Mouse (Mus musculus): ENCODE measurements around the gene Carns1. TPM values are rescaled to one million over a fixed set of nuclear protein-coding genes. Genes with fewer than 3 reads are reported as not detected.

The Carns1 gene
- polyA plus RNA-seq, 1 experiment from 2014 or later, result 3.8 TPM

- Histone ChIP-seq H3K9me3 (ENCODE audit: control insufficient read depth, low read length) (no peaks in the 10 kb centered on the region), H3K4me3 (ENCODE audit: low read depth, low read length) (no peak overlapping the region), H3K27ac (ENCODE audit: low read depth, low read length) (no peak overlapping the region), H3K4me1 (ENCODE audit: control insufficient read depth, insufficient read depth, low read length) (peaks cover 6% of the 10 kb centered on the region), H3K4me2 (ENCODE audit: low read depth) (no peak overlapping the region), H3K36me3 (ENCODE audit: control insufficient read depth, insufficient read depth, low read length) (no peaks in the 10 kb centered on the region), H3K27me3 (ENCODE audit: control insufficient read depth, insufficient read depth, low read length) (no peaks in the 10 kb centered on the region), H3K9ac (ENCODE audit: low read length) (no peak overlapping the region)
- ATAC-seq (ENCODE audit: insufficient read depth, low FRiP score, low TSS enrichment), result no peak
- WGBS, result 75% methylated on average over 3 of the region's 3 CpGs
- no peak for DNase-seq (ENCODE audit: low spot score)
Observed at GRCm38 (mm10) chr19:4187303-4187702, 12.0 kb upstream of the Carns1 start.

DNA sequence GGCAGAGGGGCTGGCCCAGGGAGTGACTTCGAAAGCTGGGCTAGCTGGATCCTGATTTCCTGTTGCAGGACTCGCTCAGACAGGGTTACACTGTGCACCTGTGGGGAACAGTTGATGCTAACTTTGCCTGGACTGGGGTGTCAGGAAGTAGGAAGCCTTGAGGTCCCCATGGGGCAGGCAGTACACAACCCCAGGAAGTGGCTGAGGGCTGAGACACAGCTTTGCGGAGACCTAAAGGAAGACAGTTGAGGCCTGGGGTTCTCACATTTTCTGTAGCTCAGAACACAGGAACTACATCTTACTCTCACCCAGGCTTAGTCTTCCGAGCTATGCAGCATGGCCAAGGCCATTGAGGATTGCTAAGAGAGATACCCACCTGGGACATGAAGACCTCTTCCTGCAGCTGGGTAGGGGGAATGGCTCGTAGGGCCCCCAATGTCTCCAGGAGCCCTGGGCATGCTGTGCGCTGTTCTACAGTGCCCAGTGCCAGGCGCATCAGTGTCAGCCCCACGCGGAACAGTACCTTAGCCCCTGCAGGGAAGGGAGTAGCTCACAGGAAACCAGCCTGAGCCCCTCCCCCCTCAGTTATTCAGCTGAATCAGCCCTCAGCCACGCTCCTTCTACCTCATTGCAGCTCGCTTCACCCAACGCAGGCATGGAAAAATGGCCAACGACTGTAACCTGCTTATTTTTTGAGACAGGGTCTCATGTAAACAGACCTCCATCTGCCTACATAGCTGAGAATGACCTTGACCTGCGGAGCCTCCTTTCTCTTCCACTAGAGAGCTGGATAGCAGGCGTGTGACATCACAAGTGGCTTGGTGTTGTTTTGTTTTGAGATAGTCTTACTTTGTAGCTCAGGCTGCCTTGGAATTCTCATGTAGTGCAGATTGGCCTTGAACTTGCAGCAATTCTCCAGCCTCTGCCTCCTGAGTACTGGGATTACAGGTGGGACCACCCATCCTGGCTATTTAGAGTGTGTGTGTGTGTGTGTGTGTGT lies 10.0 kb upstream of the Carns1 start:
- ATAC-seq (ENCODE audit: insufficient read depth, low FRiP score, low TSS enrichment) (no peak), DNase-seq (ENCODE audit: low spot score) (no peak)
- Histone ChIP-seq H3K4me2 (ENCODE audit: low read depth) (no peak overlapping the region), H3K36me3 (ENCODE audit: control insufficient read depth, insufficient read depth, low read length) (no peaks in the 10 kb centered on the region), H3K4me3 (ENCODE audit: low read depth, low read length) (no peak overlapping the region), H3K9ac (ENCODE audit: low read length) (no peak overlapping the region), H3K4me1 (ENCODE audit: control insufficient read depth, insufficient read depth, low read length) (peaks cover 6% of the 10 kb centered on the region), H3K27ac (ENCODE audit: low read depth, low read length) (no peak overlapping the region), H3K27me3 (ENCODE audit: control insufficient read depth, insufficient read depth, low read length) (no peaks in the 10 kb centered on the region), H3K9me3 (ENCODE audit: control insufficient read depth, low read length) (no peaks in the 10 kb centered on the region)
- WGBS, result 61% methylated on average over 15 of the region's 15 CpGs

- Histone ChIP-seq H3K4me1 (ENCODE audit: control insufficient read depth, insufficient read depth, low read length) (peaks cover 6% of the 10 kb centered on the region), H3K36me3 (ENCODE audit: control insufficient read depth, insufficient read depth, low read length) (no peaks in the 10 kb centered on the region), H3K4me3 (ENCODE audit: low read depth, low read length) (no peak overlapping the region), H3K27me3 (ENCODE audit: control insufficient read depth, insufficient read depth, low read length) (no peaks in the 10 kb centered on the region), H3K9me3 (ENCODE audit: control insufficient read depth, low read length) (no peaks in the 10 kb centered on the region), H3K4me2 (ENCODE audit: low read depth) (no peak overlapping the region), H3K9ac (ENCODE audit: low read length) (no peak overlapping the region), H3K27ac (ENCODE audit: low read depth, low read length) (no peak overlapping the region)
- 74% methylated on average over 2 of the region's 2 CpGs for WGBS
- DNase-seq (ENCODE audit: low spot score) (no peak), ATAC-seq (ENCODE audit: insufficient read depth, low FRiP score, low TSS enrichment) (no peak)
Observed at GRCm38 (mm10) chr19:4183689-4184088, 8.4 kb upstream of the Carns1 start.

DNA sequence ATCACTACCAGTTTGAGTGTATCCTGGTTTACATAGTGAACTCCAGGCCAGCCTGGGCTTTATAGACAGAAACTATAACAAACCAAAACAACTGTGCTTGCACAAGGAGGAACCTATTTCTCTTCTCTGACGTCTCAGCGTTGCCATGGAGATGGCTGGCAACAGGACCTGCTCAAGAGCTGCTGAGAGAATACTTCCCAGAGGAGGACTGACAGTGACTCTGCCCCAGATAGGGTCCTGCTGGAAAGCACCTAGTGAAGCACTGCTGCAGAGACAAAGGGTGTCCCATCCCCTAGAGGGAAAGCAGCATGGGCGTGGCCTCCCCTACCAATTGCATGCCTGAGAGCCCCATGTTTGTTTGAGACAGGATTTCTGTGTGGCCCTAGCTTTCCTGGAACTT lies 6.6 kb upstream of the Carns1 start:
- 45% methylated on average over 3 of the region's 3 CpGs for WGBS
- no peak for DNase-seq (ENCODE audit: low spot score)

DNA sequence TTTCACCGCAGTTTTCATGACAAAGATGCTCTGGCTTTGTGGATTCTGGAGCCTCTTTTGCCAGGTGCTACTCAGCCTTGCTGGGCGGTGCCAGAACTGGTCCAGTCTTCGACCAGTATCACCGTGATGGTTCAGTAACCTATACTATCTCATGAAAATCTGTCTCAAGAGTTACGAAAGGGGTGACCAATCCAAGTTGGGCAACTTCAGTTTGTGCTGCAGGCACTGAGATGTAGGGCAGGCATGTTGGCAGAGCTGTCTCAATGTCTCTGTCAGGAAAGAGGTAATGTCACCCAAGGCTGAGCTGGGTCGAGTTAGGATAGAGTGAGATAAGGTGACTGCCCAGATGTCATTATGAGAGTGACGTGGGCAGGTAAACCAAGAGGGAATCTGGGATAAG lies 5.1 kb upstream of the Carns1 start:
- no peaks in the 10 kb centered on the region for H3K27me3 ChIP-seq (ENCODE audit: control insufficient read depth, insufficient read depth, low read length)
- H3K4me2 ChIP-seq (ENCODE audit: low read depth), result no peak overlapping the region
- H3K9me3 ChIP-seq (ENCODE audit: control insufficient read depth, low read length), result no peaks in the 10 kb centered on the region
- H3K27ac ChIP-seq (ENCODE audit: low read depth, low read length), result no peak overlapping the region
- H3K36me3 ChIP-seq (ENCODE audit: control insufficient read depth, insufficient read depth, low read length), result no peaks in the 10 kb centered on the region
- H3K4me1 ChIP-seq (ENCODE audit: control insufficient read depth, insufficient read depth, low read length), result peaks cover 7% of the 10 kb centered on the region
- no peak overlapping the region for H3K4me3 ChIP-seq (ENCODE audit: low read depth, low read length)
- ATAC-seq (ENCODE audit: insufficient read depth, low FRiP score, low TSS enrichment) (no peak), DNase-seq (ENCODE audit: low spot score) (no peak)
- WGBS, result 86% methylated on average over 7 of the region's 7 CpGs
- no peak overlapping the region for H3K9ac ChIP-seq (ENCODE audit: low read length)

More for the DNA sequence above, 6.6 kb upstream of the Carns1 start:
- Histone ChIP-seq H3K36me3 (ENCODE audit: control insufficient read depth, insufficient read depth, low read length) (no peaks in the 10 kb centered on the region), H3K4me3 (ENCODE audit: low read depth, low read length) (no peak overlapping the region), H3K9me3 (ENCODE audit: control insufficient read depth, low read length) (no peaks in the 10 kb centered on the region), H3K27ac (ENCODE audit: low read depth, low read length) (no peak overlapping the region), H3K4me1 (ENCODE audit: control insufficient read depth, insufficient read depth, low read length) (peaks cover 6% of the 10 kb centered on the region), H3K27me3 (ENCODE audit: control insufficient read depth, insufficient read depth, low read length) (no peaks in the 10 kb centered on the region), H3K4me2 (ENCODE audit: low read depth) (no peak overlapping the region), H3K9ac (ENCODE audit: low read length) (no peak overlapping the region)
- ATAC-seq (ENCODE audit: insufficient read depth, low FRiP score, low TSS enrichment), result no peak

- no peak overlapping the region for H3K27ac ChIP-seq (ENCODE audit: low read depth, low read length)
- DNase-seq (ENCODE audit: low spot score) (no peak), ATAC-seq (ENCODE audit: insufficient read depth, low FRiP score, low TSS enrichment) (no peak)
- H3K9me3 ChIP-seq (ENCODE audit: control insufficient read depth, low read length), result no peaks in the 10 kb centered on the region
- peaks cover 10% of the 10 kb centered on the region; the same call in 1 of the 2 replicates for H3K4me1 ChIP-seq (ENCODE audit: control insufficient read depth, insufficient read depth, low read length)
- H3K27me3 ChIP-seq (ENCODE audit: control insufficient read depth, insufficient read depth, low read length), result no peaks in the 10 kb centered on the region
- WGBS, result 51% methylated on average over 11 of the region's 11 CpGs
- H3K9ac ChIP-seq (ENCODE audit: low read length), result peak overlapping the region; percentile 22; the same call in 1 of the 2 replicates
- H3K36me3 ChIP-seq (ENCODE audit: control insufficient read depth, insufficient read depth, low read length), result no peaks in the 10 kb centered on the region
- no peak overlapping the region for H3K4me3 ChIP-seq (ENCODE audit: low read depth, low read length)
- no peak overlapping the region for H3K4me2 ChIP-seq (ENCODE audit: low read depth)
Observed at GRCm38 (mm10) chr19:4172925-4173324, 2.4 kb downstream of the Carns1 start.

DNA sequence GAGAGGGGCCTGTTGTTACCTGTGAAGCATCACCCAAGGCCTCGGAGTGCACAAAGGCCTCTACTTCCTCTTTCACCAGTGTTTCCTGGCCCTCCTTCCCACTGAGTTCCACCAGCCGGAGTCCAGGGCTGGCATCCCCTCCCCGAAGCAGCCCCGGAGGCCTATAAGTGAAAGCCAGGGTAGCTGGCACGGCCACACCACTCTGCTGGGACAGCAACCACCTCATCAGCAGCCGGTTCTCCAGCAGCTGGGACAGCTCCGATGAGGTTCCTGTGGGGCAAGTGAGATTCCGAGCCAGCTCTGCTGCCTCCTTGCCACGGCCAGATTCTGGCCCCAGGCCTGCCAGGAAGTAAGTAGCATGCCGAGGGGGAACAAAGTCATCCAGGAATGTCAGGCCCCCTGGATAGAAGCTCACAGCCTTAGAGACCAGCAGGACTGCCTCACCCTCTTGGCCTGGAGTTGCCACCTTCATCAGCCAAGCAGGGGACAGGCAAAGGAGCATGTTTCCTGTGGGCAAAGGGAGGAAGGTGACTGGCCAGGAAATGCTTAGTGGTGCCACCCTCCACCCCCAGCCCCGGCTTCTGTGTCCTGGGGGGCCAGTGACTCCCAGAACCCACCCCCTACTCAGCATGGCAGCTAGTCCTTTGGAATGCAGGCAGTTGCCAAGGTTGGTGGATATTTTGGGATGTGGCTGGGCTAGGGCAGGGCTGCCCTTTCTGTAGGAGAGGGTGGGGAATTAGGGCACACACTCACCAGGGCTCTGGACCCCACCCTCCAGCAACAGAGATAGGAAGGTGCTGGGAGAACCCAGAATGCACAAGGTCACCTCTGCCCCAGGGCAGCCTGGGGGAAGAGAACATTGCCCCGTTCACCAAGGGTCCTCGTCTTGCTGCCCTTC lies 3.6 kb downstream of the Carns1 start:
- ATAC-seq (ENCODE audit: insufficient read depth, low FRiP score, low TSS enrichment) (no peak), DNase-seq (ENCODE audit: low spot score) (no peak)
- 74% methylated on average over 13 of the region's 13 CpGs for WGBS
- Histone ChIP-seq H3K27me3 (ENCODE audit: control insufficient read depth, insufficient read depth, low read length) (no peaks in the 10 kb centered on the region), H3K4me1 (ENCODE audit: control insufficient read depth, insufficient read depth, low read length) (peaks cover 10% of the 10 kb centered on the region; the same call in 1 of the 2 replicates), H3K4me3 (ENCODE audit: low read depth, low read length) (no peak overlapping the region), H3K36me3 (ENCODE audit: control insufficient read depth, insufficient read depth, low read length) (no peaks in the 10 kb centered on the region), H3K4me2 (ENCODE audit: low read depth) (no peak overlapping the region), H3K9me3 (ENCODE audit: control insufficient read depth, low read length) (no peaks in the 10 kb centered on the region), H3K9ac (ENCODE audit: low read length) (no peak overlapping the region), H3K27ac (ENCODE audit: low read depth, low read length) (no peak overlapping the region)

DNA sequence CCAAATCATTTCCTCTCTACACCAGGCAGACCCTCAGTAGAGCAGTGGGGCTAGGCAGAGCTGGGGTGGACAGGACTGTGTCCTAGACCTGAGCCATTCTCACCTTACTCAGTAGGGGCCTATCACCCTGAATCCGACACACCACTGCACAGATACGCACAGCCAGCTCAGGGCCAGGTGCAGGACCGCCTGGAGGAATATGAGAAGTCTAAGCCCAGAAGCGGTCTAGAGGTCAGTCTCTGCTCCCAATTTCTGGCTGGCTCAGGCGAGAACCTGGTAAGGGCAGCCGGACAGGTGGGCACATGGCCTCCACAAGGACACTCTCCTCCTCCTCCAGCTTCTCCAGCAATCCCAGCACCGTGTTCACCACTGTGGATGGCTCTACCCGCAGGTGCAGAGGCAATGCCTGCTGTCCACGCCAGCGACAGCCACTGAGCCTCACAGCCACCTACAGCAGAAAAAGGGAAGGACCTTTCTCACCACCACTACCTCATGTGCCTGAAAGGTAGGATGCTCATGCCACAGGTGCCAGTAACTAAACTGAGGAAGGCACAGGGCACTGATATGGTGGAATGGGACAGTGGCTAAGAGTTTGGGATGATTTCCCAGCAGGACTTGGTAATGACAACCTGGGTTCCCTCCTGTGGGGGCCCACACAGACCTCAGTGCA lies 4.4 kb downstream of the Carns1 start:
- no peak overlapping the region for H3K4me3 ChIP-seq (ENCODE audit: low read depth, low read length)

More for the DNA sequence above, 4.4 kb downstream of the Carns1 start:
- no peak for DNase-seq (ENCODE audit: low spot score)
- H3K36me3 ChIP-seq (ENCODE audit: control insufficient read depth, insufficient read depth, low read length), result no peaks in the 10 kb centered on the region
- ATAC-seq (ENCODE audit: insufficient read depth, low FRiP score, low TSS enrichment), result no peak
- peaks cover 10% of the 10 kb centered on the region; the same call in 1 of the 2 replicates for H3K4me1 ChIP-seq (ENCODE audit: control insufficient read depth, insufficient read depth, low read length)
- no peak overlapping the region for H3K9ac ChIP-seq (ENCODE audit: low read length)
- WGBS, result 90% methylated on average over 10 of the region's 10 CpGs
- no peaks in the 10 kb centered on the region for H3K27me3 ChIP-seq (ENCODE audit: control insufficient read depth, insufficient read depth, low read length)
- H3K9me3 ChIP-seq (ENCODE audit: control insufficient read depth, low read length), result no peaks in the 10 kb centered on the region
- H3K27ac ChIP-seq (ENCODE audit: low read depth, low read length), result no peak overlapping the region
- no peak overlapping the region for H3K4me2 ChIP-seq (ENCODE audit: low read depth)
